Mouse (Mus musculus): ENCODE results near the gene Capn15.

Gene Capn15

DNA sequence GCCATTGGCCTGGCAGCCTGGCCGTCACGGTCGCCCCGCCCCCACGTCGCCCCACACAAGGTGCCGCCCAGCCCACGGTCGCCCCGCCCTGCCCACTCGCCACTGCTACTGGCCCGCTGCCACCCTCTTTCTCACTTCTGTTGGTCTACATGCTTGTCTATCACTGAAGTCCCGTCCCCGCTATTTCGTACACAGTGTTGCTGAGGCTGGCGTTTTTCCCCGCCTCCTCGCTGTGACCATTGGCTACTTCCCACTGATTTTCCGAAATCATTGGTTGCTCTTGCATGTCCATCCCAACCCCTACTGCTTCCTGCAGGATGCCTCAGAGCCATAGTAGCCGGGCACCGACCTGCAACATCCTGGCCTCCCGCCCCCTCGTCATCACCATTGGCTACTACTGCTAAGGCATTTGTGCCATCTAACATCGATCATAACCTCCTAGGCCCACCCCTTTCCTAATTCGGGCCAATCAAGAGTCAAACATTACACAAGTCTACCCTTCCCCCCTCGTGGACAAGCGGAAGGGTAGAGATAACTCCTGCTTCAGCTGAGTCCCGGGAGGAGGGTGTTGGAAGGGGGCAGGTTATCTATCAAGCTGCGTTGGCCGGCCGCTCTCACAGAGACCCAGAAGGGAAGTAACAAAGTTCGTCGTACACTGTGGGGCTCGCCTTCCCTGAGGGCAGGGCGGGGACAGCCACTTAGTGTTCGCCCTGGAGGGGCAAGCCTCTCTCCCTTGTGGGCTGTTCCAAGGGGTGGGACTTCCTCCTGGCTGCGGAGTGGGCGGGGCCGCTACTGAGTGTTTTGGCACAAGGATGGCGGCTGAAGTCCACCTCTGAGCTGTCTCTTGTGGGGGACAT is 65.6 kb downstream of the Capn15 start:
- peak; percentile 99 for DNase-seq (ENCODE audit: extremely low spot score)

DNA sequence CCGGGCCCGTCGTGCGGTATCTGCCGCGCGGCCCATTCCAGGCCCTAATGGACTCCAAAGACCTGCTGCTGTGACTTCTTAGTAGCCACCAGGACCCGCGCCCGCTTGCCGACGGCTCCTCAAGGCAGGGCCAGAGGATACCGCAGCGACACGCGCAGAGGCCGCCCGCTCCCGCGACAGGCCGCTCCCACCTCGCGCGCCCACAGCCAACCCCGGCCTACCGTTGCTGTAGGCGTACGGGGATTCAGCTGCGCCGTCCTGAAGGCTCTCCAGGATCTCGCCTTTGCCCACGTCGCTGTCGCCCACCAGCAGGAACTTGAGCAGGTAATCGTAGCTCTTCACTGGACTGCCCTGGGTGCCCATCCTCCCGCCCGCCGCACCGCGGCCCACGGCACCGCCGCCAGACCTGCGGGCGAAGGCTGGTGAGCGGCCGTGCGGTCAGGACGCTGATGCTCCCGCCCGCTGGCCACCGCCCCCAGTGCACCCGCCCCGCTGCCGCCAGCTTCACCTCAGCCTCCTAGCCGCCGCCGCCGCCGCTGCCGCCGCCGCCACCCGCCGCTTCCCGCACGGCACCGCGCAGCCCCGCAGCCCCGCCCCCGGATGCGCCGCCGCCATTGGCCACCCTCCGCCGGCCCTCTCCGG is 66.3 kb downstream of the Capn15 start, which contains the start of gene Rab40c:
Rab40c (minus strand) TSS at position 584 of the 642 bp plus-strand sequence.
- DNase-seq (ENCODE audit: extremely low spot score), result no peak

DNA sequence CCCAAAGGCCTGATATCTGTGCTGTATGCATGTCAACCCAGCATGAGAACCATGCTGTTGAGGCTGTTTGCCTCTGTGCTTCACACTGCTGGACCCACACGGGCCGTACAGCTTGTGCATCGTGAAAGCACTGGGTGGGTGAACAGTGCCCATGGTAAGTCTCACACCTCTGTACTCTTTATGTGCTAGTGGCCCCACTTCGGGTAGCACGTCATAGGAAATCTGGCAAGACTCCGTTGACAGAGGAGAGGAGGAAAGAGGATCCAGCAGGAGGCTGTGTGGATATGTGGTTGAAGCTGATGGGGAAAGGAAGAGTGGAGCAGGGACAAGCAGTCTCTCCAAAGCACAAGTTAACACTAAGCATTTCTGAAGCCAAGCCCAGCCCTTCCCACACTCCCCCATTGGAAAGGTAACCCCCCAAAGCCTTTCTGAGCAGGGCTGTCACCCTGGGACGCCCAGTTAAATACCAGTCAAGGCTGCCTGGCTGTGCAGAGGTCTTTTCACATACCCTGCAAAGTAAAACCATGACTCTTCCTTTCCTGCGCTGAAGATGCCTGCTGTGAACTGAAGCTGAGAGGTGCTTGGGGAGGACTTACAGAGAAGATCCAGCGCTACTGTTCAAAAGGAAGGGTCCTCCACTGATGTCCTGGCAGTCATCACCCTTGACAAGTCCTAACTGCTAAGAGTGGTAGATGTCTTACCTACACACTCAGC is 67.4 kb downstream of the Capn15 start:
- DNase-seq (ENCODE audit: extremely low spot score), result no peak

DNA sequence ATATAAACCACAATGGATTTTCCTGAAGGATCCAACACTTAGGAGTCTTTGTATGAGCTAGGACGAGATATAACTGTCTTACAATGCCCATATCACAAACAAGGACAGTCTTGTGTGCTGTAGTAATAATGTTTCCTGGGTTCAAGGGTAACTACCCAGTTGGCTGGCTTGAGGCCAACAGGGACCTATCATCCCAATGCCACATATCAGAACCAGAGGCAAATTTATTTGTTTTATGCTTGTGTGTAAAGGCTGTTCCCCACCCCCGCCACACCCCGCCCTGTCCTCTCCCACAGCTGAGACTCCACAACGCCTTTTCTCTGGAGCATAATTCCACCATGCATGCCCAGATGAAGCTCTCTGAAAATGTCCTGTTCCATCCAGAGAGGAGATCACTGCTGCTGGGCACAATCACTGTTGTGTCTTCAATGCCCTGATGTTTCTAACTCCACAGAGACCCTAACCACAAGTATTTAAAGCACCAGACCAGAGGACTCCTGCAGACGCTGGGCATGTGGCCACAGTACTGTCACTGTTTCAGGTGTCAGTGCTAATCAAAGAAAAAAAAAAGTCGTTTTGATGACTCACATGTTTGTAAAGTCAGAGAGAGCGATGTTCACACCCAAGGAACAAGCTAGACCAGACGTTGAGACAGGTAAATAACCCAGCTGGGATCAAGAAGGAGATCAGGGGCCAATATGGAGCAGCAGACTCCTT is 68.5 kb downstream of the Capn15 start:
- no peak for DNase-seq (ENCODE audit: extremely low spot score)

DNA sequence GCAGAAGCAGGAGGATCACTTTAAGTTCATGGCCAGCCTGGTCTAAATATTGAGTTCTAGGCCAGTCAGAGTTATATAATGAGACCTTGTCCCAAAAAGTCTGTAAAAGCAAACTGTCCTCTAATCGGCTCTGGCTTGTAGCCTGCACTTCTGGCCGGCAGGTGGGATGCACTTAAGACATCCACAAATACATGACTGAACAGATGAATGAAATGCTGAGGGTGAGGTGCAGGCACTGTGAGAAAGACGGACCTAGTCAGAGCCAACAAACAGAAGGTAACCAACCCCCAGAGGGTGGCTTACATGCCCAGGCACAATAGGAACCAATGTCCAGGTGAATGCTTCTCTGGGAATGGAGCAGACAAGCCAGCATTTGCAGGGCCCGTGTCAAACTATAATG is 71.3 kb downstream of the Capn15 start:
- no peak for DNase-seq (ENCODE audit: extremely low spot score)

DNA sequence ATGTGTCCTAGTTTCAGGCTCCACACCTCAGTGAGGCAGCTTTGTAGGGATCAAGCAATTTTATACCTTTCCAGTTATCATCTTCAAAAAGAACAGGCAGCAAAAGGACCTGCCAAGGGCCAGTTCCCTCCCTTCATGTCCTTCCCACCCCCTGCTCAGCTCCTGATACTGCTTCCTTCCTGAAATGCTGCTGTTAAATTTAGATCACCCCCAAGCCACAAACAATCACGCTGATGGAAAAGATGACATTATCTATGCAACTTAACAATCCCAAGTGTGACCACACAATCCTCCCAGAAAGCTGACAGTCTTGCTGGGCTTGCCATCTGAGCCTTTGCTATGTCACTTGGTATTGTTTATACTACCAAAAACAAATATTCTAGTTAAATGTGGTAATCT is 71.7 kb downstream of the Capn15 start:
- no peak for DNase-seq (ENCODE audit: extremely low spot score)

DNA sequence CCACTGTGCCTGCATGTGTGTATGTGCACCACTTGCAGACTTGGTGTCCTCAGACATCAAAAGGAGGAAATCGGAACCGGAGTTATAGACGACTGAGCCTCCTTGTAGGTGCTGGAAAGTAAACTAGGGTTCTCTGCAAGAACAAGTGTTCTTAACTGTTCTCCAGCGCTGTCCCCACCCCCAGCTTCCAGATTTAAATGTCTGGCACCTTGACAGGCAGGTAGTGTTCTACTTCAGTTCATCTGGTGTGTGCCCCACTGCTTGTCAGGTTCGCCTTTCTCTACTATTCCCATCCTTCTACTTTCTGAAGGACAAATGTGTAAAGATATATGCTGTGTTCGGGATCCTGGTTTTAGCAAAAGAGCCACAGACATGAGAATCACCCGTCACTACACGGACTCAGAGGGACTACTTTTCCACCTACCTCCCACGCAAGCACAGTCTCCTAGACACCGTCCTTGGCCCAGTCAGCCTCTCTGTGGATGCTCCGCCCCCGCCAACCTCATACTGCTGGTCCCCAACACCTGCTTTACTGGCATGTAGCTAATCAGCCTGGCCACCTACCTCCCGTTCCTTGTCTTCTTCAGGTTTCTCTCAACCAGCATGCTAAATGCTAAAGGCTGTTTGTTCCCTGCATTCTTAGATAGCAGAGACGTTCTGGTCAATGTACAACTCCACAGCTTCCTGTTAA is 72.3 kb downstream of the Capn15 start:
- DNase-seq (ENCODE audit: extremely low spot score), result no peak

DNA sequence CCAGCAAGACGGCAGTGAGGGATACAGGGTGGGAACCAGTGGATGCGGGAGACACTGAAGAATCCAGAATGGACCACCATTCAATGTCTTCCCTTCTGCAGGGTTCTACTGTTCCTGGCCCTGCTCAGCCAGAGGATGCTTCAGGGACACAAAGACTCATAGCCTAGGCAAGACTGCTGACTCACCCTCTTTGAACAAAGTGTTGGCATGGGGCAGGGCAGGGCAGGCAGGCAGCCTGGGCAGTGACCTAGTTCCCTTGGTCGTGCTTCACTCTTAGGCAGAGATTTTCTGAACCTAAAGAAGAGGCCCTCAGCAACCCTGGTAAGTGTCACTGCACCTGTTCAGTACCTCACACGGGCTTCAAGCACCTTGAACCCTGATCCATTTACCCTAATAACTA is 73.8 kb downstream of the Capn15 start:
- DNase-seq (ENCODE audit: extremely low spot score), result no peak

Data from embryo, embryonic 9.5 days (tissue).